Mouse (Mus musculus): ENCODE results near the gene 4933425L06Rik. TPM values are rescaled to one million over a fixed set of nuclear protein-coding genes. Genes with fewer than 3 reads are reported as not detected.

The 4933425L06Rik gene
- polyA plus RNA-seq, 1 experiment from 2014 or later, result not detected

GRCm38 (mm10) chr13:105150006-105150405 is 68.1 kb downstream of the 4933425L06Rik start:
- Histone ChIP-seq H3K9me3 (replicated peaks; ENCODE audit: low read length) (no peaks in the 10 kb centered on the region), H3K9ac (ENCODE audit: low read depth, low read length) (no peak overlapping the region), H3K27ac (no peak overlapping the region), H3K4me2 (ENCODE audit: low read length) (no peak overlapping the region), H3K27me3 (ENCODE audit: insufficient read depth, low read length) (no peaks in the 10 kb centered on the region), H3K4me1 (replicated peaks; ENCODE audit: insufficient read depth, low read length) (no peaks in the 10 kb centered on the region), H3K36me3 (ENCODE audit: insufficient read depth, low read length) (no peaks in the 10 kb centered on the region), H3K4me3 (replicated peaks; ENCODE audit: low read depth, low read length) (no peak overlapping the region)
- 80% methylated on average over 3 of the region's 3 CpGs for WGBS
- no peak for DNase-seq (ENCODE audit: low spot score)
- no peak for TF ChIP-seq CTCF (IDR thresholded peaks at IDR 0.05; ENCODE audit: low read depth)
- no peak for ATAC-seq (replicated peaks; ENCODE audit: low FRiP score, low read depth)

DNA sequence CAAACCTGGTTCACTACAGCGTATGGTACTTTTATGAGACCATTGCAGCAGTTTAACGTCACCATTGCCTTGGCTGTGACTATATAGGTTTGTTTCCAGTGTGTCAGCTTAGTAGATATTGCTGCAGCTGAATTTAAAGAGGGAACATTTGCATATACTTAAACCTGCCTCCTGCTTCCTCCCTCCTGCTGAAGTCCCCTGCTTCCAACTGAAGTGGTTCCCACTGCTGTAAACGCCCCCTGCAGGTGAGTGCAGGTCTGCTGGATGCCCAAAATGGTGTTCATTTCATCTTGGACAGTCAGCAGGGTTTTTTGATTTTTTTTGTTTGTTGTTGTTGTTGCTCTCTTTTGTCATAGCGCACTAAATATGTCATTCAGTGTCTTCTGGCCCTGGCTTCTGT is 72.0 kb downstream of the 4933425L06Rik start:
- H3K36me3 ChIP-seq (ENCODE audit: insufficient read depth, low read length), result no peaks in the 10 kb centered on the region
- WGBS, result 59% methylated on average over 4 of the region's 4 CpGs
- no peaks in the 10 kb centered on the region for H3K27me3 ChIP-seq (ENCODE audit: insufficient read depth, low read length)
- no peaks in the 10 kb centered on the region for H3K4me1 ChIP-seq (replicated peaks; ENCODE audit: insufficient read depth, low read length)
- H3K9ac ChIP-seq (ENCODE audit: low read depth, low read length), result no peak overlapping the region
- ATAC-seq (replicated peaks; ENCODE audit: low FRiP score, low read depth) (no peak), DNase-seq (ENCODE audit: low spot score) (peak; percentile 22)
- no peak overlapping the region for H3K4me2 ChIP-seq (ENCODE audit: low read length)
- H3K9me3 ChIP-seq (replicated peaks; ENCODE audit: low read length), result no peaks in the 10 kb centered on the region
- TF ChIP-seq CTCF (IDR thresholded peaks at IDR 0.05; ENCODE audit: low read depth), result peak; percentile 55
- no peak overlapping the region for H3K4me3 ChIP-seq (replicated peaks; ENCODE audit: low read depth, low read length)
- H3K27ac ChIP-seq, result no peak overlapping the region

DNA sequence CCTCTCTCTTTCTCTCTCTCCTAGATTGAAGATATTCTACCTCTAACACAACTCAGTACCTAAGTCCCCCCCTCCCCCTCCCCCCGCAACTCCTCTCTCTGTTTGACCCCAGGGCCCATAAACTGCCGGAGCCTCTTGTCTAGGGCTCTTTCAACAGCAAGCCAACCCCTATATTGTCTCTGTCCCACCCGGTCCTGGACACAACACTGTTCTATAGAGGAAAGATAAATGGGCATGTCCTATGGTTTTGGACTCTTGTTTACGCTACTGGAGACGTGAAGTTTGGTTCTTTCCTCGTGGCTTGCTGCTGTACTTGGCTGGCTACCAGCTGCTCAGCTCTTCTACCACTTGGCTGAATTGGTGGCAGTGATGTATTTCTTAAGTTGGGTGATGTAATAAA is 83.5 kb downstream of the 4933425L06Rik start:
- H3K9ac ChIP-seq (ENCODE audit: low read depth, low read length), result no peak overlapping the region
- H3K27me3 ChIP-seq (ENCODE audit: insufficient read depth, low read length), result no peaks in the 10 kb centered on the region
- H3K36me3 ChIP-seq (ENCODE audit: insufficient read depth, low read length), result no peaks in the 10 kb centered on the region
- no peaks in the 10 kb centered on the region for H3K9me3 ChIP-seq (replicated peaks; ENCODE audit: low read length)
- no peak overlapping the region for H3K4me2 ChIP-seq (ENCODE audit: low read length)
- no peaks in the 10 kb centered on the region for H3K4me1 ChIP-seq (replicated peaks; ENCODE audit: insufficient read depth, low read length)
- no peak overlapping the region for H3K4me3 ChIP-seq (replicated peaks; ENCODE audit: low read depth, low read length)
- no peak for TF ChIP-seq CTCF (IDR thresholded peaks at IDR 0.05; ENCODE audit: low read depth)
- no peak overlapping the region for H3K27ac ChIP-seq
- DNase-seq (ENCODE audit: low spot score) (no peak), ATAC-seq (replicated peaks; ENCODE audit: low FRiP score, low read depth) (no peak)
- WGBS, result 66% methylated on average over 6 of the region's 6 CpGs

Other genes with a start within 250 kb of the 4933425L06Rik start
- gene Shisal2b, start 218.2 kb upstream of the 4933425L06Rik start, polyA plus RNA-seq (2015; fragmentation: Nextera tagmentation; extraction: Ambion mirVana), result 0.57 and 0.71 TPM in 2 replicates
- 1.4 TPM in 2 replicates for gene Rgs7bp, start 27.2 kb upstream of the 4933425L06Rik start, polyA plus RNA-seq (2015; fragmentation: Nextera tagmentation; extraction: Ambion mirVana)
- gene Rnf180, start 212.7 kb downstream of the 4933425L06Rik start, polyA plus RNA-seq (2015; fragmentation: Nextera tagmentation; extraction: Ambion mirVana), result 7.1 and 7.3 TPM in 2 replicates

All from kidney, postnatal 0 days (tissue).